Mouse (Mus musculus): ENCODE measurements around the gene Nckipsd.

The Nckipsd gene

GRCm38 (mm10) chr9:108852976-108853375, 44.8 kb downstream of the Nckipsd start, which contains the start of gene Slc26a6:
TSS of gene Slc26a6 (plus strand) at chr9:108853283.
- DNase-seq, result no peak

GRCm38 (mm10) chr9:108853635-108854240, 45.6 kb downstream of the Nckipsd start:
- DNase-seq, result peak; percentile 96

DNA sequence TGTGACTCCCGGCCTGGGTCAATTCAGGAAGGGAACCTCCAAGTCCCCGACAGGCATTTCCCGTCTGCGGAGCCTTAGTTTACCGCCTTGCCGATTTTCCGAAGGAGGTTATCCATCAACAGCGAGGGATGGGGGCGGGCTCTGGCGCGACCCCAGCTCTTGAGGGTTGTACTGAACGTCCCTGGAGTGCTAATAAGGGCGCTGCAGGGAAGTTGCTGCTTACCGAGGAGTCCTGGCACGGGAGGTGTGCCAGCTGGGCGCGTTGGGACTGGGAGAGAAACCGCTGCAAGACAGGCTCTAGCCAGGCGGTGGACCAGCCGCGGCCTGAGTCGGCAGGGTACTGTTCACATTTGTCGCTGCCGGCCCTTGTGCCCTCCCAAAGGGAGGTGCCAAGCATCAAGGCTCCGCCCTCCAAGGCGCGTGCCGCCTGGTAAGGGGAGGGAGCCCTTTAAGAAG, 46.1 kb downstream of the Nckipsd start:
- DNase-seq, result peak; percentile 91

- DNase-seq, result no peak
These were observed 47.2 kb downstream of the Nckipsd start for GRCm38 (mm10) chr9:108855335-108855734.

DNA sequence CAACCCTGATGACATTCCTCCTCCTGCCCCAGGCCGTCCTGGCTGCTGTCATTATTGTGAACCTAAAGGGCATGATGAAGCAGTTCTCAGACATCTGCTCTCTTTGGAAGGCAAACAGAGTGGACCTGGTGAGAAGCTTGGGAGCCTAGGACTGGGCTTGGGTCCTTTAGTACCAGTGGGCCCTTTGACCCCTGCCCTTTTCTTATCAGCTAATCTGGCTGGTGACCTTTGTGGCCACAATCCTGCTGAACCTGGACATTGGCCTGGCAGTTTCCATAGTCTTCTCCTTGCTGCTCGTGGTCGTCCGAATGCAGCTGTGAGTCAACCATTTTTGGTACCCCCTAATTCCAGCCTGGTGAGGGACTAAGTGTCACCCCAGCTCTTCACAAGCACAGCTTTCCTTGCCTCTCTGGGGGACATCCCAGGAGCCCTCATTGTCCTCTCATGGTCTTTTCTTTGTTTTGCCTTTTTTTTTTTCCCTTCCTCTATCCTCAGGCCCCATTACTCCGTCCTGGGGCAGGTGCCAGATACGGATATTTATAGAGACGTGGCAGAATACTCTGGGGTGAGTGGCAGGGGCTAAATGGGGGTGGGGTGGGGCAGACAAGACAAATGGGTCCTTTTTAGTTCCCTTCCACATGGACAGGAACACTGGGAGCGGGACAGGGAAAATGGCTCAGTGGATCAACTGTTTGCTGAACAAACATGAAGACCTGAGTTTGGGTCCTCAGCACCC, 50.8 kb downstream of the Nckipsd start:
- DNase-seq, result no peak

All from retina, postnatal 1 day (tissue).